Mouse (Mus musculus): Measurements from ENCODE around the gene Fbxl17. TPM values are rescaled to one million over a fixed set of nuclear protein-coding genes. Genes with fewer than 3 reads are reported as not detected.

The Fbxl17 gene
- total and polyA plus RNA-seq, 3 experiments, result 8.2 to 9.9 (median 8.8) TPM

DNA sequence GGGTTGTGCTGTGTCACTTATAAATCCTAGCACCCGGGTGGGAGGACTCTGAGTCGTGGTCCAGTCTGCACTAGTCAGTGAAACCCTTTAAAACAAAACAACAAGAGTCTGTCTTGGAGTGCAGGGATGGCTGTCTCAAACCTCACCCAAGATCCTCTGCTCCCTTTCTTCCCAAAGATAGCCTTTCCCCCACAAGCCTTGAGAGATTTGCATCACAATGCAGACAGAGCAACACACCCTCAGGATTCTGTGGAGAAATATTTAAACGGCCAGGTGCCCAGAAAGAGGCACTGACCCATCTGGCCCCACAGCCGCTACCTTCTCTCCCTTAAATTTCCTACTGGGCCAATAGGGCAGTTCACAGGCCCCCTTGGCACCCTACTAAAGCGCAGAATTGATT lies 323.4 kb downstream of the Fbxl17 start:
- ATAC-seq (ENCODE audit: extremely low read depth, insufficient number of reproducible peaks, low FRiP score, poor library complexity, severe bottlenecking) (no peak), DNase-seq (ENCODE audit: low spot score) (no peak)
- Histone ChIP-seq H3K4me3 (ENCODE audit: low read depth, low read length) (no peak overlapping the region), H3K36me3 (replicated peaks) (peaks cover 5% of the 10 kb centered on the region), H3K4me1 (ENCODE audit: insufficient read depth, low read depth, low read length) (peaks cover 2% of the 10 kb centered on the region), H3K27me3 (ENCODE audit: insufficient read depth, low read length) (no peaks in the 10 kb centered on the region), H3K9me3 (replicated peaks) (no peaks in the 10 kb centered on the region)
- no peak for TF ChIP-seq GATA2 (IDR thresholded peaks at IDR 0.05; ENCODE audit: borderline replicate concordance, low read depth, low read length)
- TF ChIP-seq GATA1 (IDR thresholded peaks at IDR 0.05; ENCODE audit: borderline replicate concordance, low read length), result no peak
- TF ChIP-seq CTCF (IDR thresholded peaks at IDR 0.05; ENCODE audit: low read depth, low read length), result no peak
- no peak for TF ChIP-seq POLR2AphosphoS5 (IDR thresholded peaks at IDR 0.05; ENCODE audit: insufficient replicate concordance, low read depth, low read length)
- no peak for TF ChIP-seq TAL1 (conservative IDR thresholded peaks at IDR 0.05; ENCODE audit: low read depth, low read length)

- TF ChIP-seq TAL1 (conservative IDR thresholded peaks at IDR 0.05; ENCODE audit: low read depth, low read length) (no peak), GATA2 (IDR thresholded peaks at IDR 0.05; ENCODE audit: borderline replicate concordance, low read depth, low read length) (no peak), GATA1 (IDR thresholded peaks at IDR 0.05; ENCODE audit: borderline replicate concordance, low read length) (no peak)
These were observed 327.1 kb downstream of the Fbxl17 start for GRCm38 (mm10) chr17:63172697-63173096.

GRCm38 (mm10) chr17:63171890-63172491 lies 327.8 kb downstream of the Fbxl17 start:
- no peak for TF ChIP-seq CTCF (IDR thresholded peaks at IDR 0.05; ENCODE audit: low read depth, low read length)
- no peak for TF ChIP-seq POLR2AphosphoS5 (IDR thresholded peaks at IDR 0.05; ENCODE audit: insufficient replicate concordance, low read depth, low read length)
- no peak for TF ChIP-seq GATA2 (IDR thresholded peaks at IDR 0.05; ENCODE audit: borderline replicate concordance, low read depth, low read length)
- no peak for TF ChIP-seq GATA1 (IDR thresholded peaks at IDR 0.05; ENCODE audit: borderline replicate concordance, low read length)
- TF ChIP-seq TAL1 (conservative IDR thresholded peaks at IDR 0.05; ENCODE audit: low read depth, low read length), result no peak
- DNase-seq (ENCODE audit: low spot score), result no peak
- H3K9me3 ChIP-seq (replicated peaks), result no peaks in the 10 kb centered on the region
- no peaks in the 10 kb centered on the region for H3K27me3 ChIP-seq (ENCODE audit: insufficient read depth, low read length)
- H3K4me3 ChIP-seq (ENCODE audit: low read depth, low read length), result no peak overlapping the region
- H3K4me1 ChIP-seq (ENCODE audit: insufficient read depth, low read depth, low read length), result no peaks in the 10 kb centered on the region
- peaks cover 4% of the 10 kb centered on the region for H3K36me3 ChIP-seq (replicated peaks)
- ATAC-seq (ENCODE audit: extremely low read depth, insufficient number of reproducible peaks, low FRiP score, poor library complexity, severe bottlenecking), result no peak

More at GRCm38 (mm10) chr17:63172697-63173096, 327.1 kb downstream of the Fbxl17 start:
- no peak overlapping the region for H3K4me3 ChIP-seq (ENCODE audit: low read depth, low read length)
- H3K27me3 ChIP-seq (ENCODE audit: insufficient read depth, low read length), result no peaks in the 10 kb centered on the region
- no peaks in the 10 kb centered on the region for H3K4me1 ChIP-seq (ENCODE audit: insufficient read depth, low read depth, low read length)
- peaks cover 4% of the 10 kb centered on the region for H3K36me3 ChIP-seq (replicated peaks)
- no peaks in the 10 kb centered on the region for H3K9me3 ChIP-seq (replicated peaks)
- ATAC-seq (ENCODE audit: extremely low read depth, insufficient number of reproducible peaks, low FRiP score, poor library complexity, severe bottlenecking), result no peak
- DNase-seq (ENCODE audit: low spot score), result no peak

DNA sequence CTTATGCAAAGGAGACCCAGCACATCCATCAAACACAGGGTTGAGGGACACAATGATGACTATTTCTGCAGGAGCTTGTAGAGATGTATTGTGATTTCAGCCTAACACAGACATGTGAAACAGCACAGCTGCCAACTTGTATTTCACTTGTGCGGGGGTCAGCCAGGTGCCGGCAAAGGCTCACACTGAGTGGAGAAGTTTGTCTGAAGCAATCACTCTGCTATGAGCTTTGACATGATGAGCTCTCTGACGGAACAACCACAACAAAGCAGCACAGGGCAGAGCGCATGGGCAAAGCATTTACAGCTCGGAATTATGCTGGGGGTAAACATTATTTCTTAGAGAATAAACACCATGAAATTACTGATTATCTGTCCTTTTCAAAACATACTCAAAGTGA lies 328.6 kb downstream of the Fbxl17 start:
- H3K36me3 ChIP-seq (replicated peaks), result peaks cover 4% of the 10 kb centered on the region
- H3K4me1 ChIP-seq (ENCODE audit: insufficient read depth, low read depth, low read length), result no peaks in the 10 kb centered on the region
- H3K9me3 ChIP-seq (replicated peaks), result no peaks in the 10 kb centered on the region
- TF ChIP-seq GATA2 (IDR thresholded peaks at IDR 0.05; ENCODE audit: borderline replicate concordance, low read depth, low read length), result no peak
- no peak for TF ChIP-seq CTCF (IDR thresholded peaks at IDR 0.05; ENCODE audit: low read depth, low read length)
- no peak for TF ChIP-seq POLR2AphosphoS5 (IDR thresholded peaks at IDR 0.05; ENCODE audit: insufficient replicate concordance, low read depth, low read length)
- TF ChIP-seq GATA1 (IDR thresholded peaks at IDR 0.05; ENCODE audit: borderline replicate concordance, low read length), result no peak
- no peak for TF ChIP-seq TAL1 (conservative IDR thresholded peaks at IDR 0.05; ENCODE audit: low read depth, low read length)
- H3K4me3 ChIP-seq (ENCODE audit: low read depth, low read length), result no peak overlapping the region
- no peak for ATAC-seq (ENCODE audit: extremely low read depth, insufficient number of reproducible peaks, low FRiP score, poor library complexity, severe bottlenecking)
- no peak for DNase-seq (ENCODE audit: low spot score)
- no peaks in the 10 kb centered on the region for H3K27me3 ChIP-seq (ENCODE audit: insufficient read depth, low read length)

- no peaks in the 10 kb centered on the region for H3K9me3 ChIP-seq (replicated peaks)
- H3K36me3 ChIP-seq (replicated peaks), result peaks cover 10% of the 10 kb centered on the region
- H3K27me3 ChIP-seq (ENCODE audit: insufficient read depth, low read length), result no peaks in the 10 kb centered on the region
- no peak overlapping the region for H3K4me3 ChIP-seq (ENCODE audit: low read depth, low read length)
- DNase-seq (ENCODE audit: low spot score) (no peak), ATAC-seq (ENCODE audit: extremely low read depth, insufficient number of reproducible peaks, low FRiP score, poor library complexity, severe bottlenecking) (no peak)
- peaks cover 3% of the 10 kb centered on the region; the same call in 1 of the 2 replicates for H3K4me1 ChIP-seq (ENCODE audit: insufficient read depth, low read depth, low read length)
- TF ChIP-seq TAL1 (conservative IDR thresholded peaks at IDR 0.05; ENCODE audit: low read depth, low read length) (no peak), GATA1 (IDR thresholded peaks at IDR 0.05; ENCODE audit: borderline replicate concordance, low read length) (no peak), POLR2AphosphoS5 (IDR thresholded peaks at IDR 0.05; ENCODE audit: insufficient replicate concordance, low read depth, low read length) (no peak), GATA2 (IDR thresholded peaks at IDR 0.05; ENCODE audit: borderline replicate concordance, low read depth, low read length) (no peak), CTCF (IDR thresholded peaks at IDR 0.05; ENCODE audit: low read depth, low read length) (no peak)
These were observed 331.6 kb downstream of the Fbxl17 start for GRCm38 (mm10) chr17:63168019-63168788.

- Histone ChIP-seq H3K4me1 (ENCODE audit: insufficient read depth, low read depth, low read length) (peaks cover 3% of the 10 kb centered on the region; the same call in 1 of the 2 replicates), H3K9me3 (replicated peaks) (no peaks in the 10 kb centered on the region), H3K36me3 (replicated peaks) (peaks cover 10% of the 10 kb centered on the region), H3K4me3 (ENCODE audit: low read depth, low read length) (no peak overlapping the region), H3K27me3 (ENCODE audit: insufficient read depth, low read length) (no peaks in the 10 kb centered on the region)
- no peak for TF ChIP-seq TAL1 (conservative IDR thresholded peaks at IDR 0.05; ENCODE audit: low read depth, low read length)
- no peak for TF ChIP-seq POLR2AphosphoS5 (IDR thresholded peaks at IDR 0.05; ENCODE audit: insufficient replicate concordance, low read depth, low read length)
- no peak for TF ChIP-seq GATA1 (IDR thresholded peaks at IDR 0.05; ENCODE audit: borderline replicate concordance, low read length)
- TF ChIP-seq GATA2 (IDR thresholded peaks at IDR 0.05; ENCODE audit: borderline replicate concordance, low read depth, low read length), result no peak
- no peak for TF ChIP-seq CTCF (IDR thresholded peaks at IDR 0.05; ENCODE audit: low read depth, low read length)
- ATAC-seq (ENCODE audit: extremely low read depth, insufficient number of reproducible peaks, low FRiP score, poor library complexity, severe bottlenecking), result no peak
- DNase-seq (ENCODE audit: low spot score), result no peak
These were observed 332.6 kb downstream of the Fbxl17 start for GRCm38 (mm10) chr17:63167248-63167647.
